Mouse (Mus musculus) embryo, embryonic 11.5 days (tissue): ENCODE measurements around the gene Spatc1l.

Experiments
- DNase-seq: peaks from one replicate; pipeline ENCODE4 v3.0.0-alpha.2; 2012; ENCODE audit warnings: low read depth, low spot score

Spatc1l gene

DNA sequence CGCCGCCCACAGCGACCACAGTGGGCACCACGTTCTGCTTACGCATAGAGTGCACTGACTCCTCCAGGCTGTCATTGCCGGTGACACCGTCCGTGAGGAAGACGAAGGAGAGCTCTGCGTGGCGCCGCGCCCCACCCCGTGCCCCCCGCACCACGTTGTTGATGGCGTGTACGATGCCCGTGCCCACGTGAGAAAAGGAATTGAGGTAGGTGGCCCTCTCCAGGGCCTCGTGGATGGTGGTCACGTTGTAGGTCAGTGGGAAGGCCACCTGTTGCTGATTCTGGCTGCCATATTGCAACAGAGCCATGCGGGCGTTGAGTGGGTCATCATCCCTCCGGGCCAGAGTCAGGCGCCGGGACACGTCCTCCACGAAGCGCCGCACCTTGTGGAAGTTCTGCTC is 34.3 kb downstream of the Spatc1l start:
- DNase-seq = no peak

DNA sequence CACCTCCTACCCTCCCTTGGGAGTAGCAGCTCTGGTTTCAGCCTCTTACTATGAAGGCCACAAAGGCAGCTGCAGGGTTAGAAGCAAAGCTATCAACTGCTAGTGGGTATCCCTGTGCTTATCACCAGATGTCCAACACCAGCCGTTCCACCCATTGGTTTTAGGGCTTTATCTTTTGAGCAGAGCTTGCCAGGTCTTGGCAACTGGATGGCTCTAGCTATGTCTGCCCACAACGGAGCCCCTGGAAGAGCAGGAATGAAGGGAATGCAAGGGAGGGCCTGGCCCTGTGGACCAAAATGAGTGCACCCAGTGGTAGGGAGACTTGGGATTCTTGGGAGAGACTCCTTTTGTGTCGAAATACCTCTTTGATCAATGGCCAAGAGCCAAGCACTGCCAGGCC is 40.6 kb downstream of the Spatc1l start:
- no peak for DNase-seq

DNA sequence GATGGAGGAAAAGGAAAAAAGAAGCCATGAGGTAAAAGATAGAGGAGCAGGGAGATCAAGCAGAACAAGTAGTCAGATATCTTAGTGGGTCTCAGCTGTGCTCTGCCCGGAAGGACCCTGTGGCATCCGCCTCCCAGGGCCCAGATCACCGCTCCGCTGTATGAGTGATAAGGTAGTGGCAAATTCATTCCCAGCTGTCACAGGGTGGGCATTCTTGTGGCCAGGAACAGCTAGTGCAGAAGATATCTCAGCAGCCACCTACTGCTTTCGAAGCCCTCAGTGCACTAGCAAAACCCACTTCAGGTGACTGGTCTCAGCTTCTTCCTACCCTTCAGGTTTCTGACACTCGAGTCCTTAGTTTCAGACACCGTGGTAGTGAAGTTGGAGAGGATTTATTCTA is 50.4 kb downstream of the Spatc1l start:
- no peak for DNase-seq
